Mouse (Mus musculus): ENCODE data around the gene Tmem50b.
"Not testable (repeated sequence)": the region's sequence is repeated elsewhere in the genome, so short reads cannot be mapped to it uniquely, and the experiment has no call there.

Gene Tmem50b

GRCm38 (mm10) chr16:91543619-91544018, 54.0 kb downstream of the Tmem50b start:
- intact Hi-C loops (cut with DNase I), result no loop called here

GRCm38 (mm10) chr16:91541573-91542081, 56.0 kb downstream of the Tmem50b start:
- intact Hi-C loops (cut with DNase I), result no loop called here

- intact Hi-C loops (cut with DNase I), result no loop called here
These were observed 59.1 kb downstream of the Tmem50b start for GRCm38 (mm10) chr16:91538513-91538912.

GRCm38 (mm10) chr16:91538051-91538450, 59.5 kb downstream of the Tmem50b start:
- intact Hi-C loops (cut with DNase I), result no loop called here

GRCm38 (mm10) chr16:91537065-91537464, 60.5 kb downstream of the Tmem50b start:
- intact Hi-C loops (cut with DNase I), result no loop called here

- intact Hi-C loops (cut with DNase I), result no loop called here
These were observed 61.2 kb downstream of the Tmem50b start for GRCm38 (mm10) chr16:91536372-91536771.

GRCm38 (mm10) chr16:91534888-91535287, 62.7 kb downstream of the Tmem50b start:
- intact Hi-C loops (cut with DNase I), result no loop called here

- intact Hi-C loops (cut with DNase I), result no loop called here
These were observed 63.1 kb downstream of the Tmem50b start for GRCm38 (mm10) chr16:91534477-91534876.

GRCm38 (mm10) chr16:91533097-91534001, 64.3 kb downstream of the Tmem50b start:
- intact Hi-C loops (cut with DNase I), result no loop called here

- intact Hi-C loops (cut with DNase I), result no loop called here
These were observed 65.2 kb downstream of the Tmem50b start for GRCm38 (mm10) chr16:91532429-91532828.

- intact Hi-C loops (cut with DNase I), result no loop called here
These were observed 65.7 kb downstream of the Tmem50b start for GRCm38 (mm10) chr16:91531856-91532255.

- intact Hi-C loops (cut with DNase I), result not testable (repeated sequence)
These were observed 66.8 kb downstream of the Tmem50b start for GRCm38 (mm10) chr16:91530830-91531229.

GRCm38 (mm10) chr16:91528578-91528977, 69.0 kb downstream of the Tmem50b start:
- intact Hi-C loops (cut with DNase I), result no loop called here

- intact Hi-C loops (cut with DNase I), result no loop called here
These were observed 70.1 kb downstream of the Tmem50b start for GRCm38 (mm10) chr16:91527500-91527899.

GRCm38 (mm10) chr16:91527051-91527450, 70.5 kb downstream of the Tmem50b start:
- intact Hi-C loops (cut with DNase I), result no loop called here

- intact Hi-C loops (cut with DNase I), result no loop called here
These were observed 71.3 kb downstream of the Tmem50b start for GRCm38 (mm10) chr16:91526274-91526673.

Small RNAs within 50 kb of the gene (microRNA-seq; reads per million reads assigned to microRNA genes)
- 0 reads per million in 2 experiments for gene Mir6367
